Mouse (Mus musculus): ENCODE results near the gene Pcsk5.
"Not testable (repeated sequence)": the region's sequence is repeated elsewhere in the genome, so short reads cannot be mapped to it uniquely, and the experiment has no call there.

Pcsk5 gene

GRCm38 (mm10) chr19:17476021-17476420 is 361.4 kb downstream of the Pcsk5 start:
- no peak for DNase-seq (ENCODE audit: low spot score)

- not testable (repeated sequence) for DNase-seq (ENCODE audit: low spot score)
Measured at GRCm38 (mm10) chr19:17473138-17473537, 364.3 kb downstream of the Pcsk5 start.

DNA sequence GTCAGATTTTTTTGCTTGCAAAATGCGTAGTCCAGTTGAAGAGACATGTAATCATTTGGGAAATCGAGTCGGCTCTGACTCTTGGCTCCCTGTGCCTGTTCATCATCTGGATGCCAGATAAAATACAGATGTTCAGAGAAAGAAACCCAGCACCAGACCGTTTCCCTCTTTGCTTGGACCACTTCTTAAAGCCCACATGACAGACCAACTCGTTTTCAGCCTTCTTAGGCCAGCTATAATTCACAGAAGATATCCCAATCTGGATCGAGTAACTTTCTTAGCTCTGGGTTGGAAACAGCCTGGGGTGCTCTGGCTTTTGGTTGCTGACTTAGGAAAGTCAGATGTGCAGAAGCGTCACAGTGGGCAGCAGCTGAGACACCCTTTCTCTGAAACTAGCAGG is 365.6 kb downstream of the Pcsk5 start:
- DNase-seq (ENCODE audit: low spot score): no peak

DNA sequence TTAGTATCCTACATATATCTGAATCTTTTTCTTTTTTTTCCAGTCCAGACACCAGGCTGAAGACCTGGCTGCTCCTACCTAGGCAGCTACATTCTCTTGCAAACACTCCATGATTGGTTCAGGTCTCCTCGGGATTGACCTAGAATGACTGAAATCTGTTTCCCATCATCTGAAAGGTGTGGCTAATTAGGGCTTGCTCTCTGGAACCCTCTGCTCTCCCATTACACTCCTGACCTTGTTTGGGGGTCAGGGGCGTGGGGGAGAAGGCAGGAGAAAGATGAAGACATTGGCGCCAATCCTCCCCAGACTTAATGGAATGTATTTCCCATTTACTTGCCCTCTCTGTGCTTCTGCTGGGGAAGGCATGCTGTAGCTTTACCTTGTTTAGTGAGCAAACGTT is 366.2 kb downstream of the Pcsk5 start:
- no peak for DNase-seq (ENCODE audit: low spot score)

GRCm38 (mm10) chr19:17467556-17468211 is 369.7 kb downstream of the Pcsk5 start:
- DNase-seq (ENCODE audit: low spot score): no peak

DNA sequence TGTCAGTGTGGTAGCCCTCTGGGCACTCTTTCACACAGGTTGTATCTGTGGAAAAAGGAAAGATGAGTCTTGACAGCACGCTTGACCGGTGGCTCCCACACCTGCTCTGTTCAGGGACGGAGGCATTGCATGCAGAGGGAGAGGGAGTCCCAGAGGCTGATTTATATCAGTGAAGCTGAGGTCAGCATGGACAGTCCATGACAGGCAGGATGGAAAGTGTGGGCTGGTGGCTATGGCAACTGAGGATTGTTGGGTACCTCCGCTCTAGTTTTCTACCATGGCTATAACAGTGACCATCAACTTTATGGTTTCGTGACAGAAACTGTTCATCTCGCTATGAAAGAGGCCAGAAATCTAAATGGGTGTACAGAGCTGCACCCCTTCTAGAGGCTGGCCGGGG is 385.4 kb downstream of the Pcsk5 start:
- no peak for DNase-seq (ENCODE audit: low spot score)

DNA sequence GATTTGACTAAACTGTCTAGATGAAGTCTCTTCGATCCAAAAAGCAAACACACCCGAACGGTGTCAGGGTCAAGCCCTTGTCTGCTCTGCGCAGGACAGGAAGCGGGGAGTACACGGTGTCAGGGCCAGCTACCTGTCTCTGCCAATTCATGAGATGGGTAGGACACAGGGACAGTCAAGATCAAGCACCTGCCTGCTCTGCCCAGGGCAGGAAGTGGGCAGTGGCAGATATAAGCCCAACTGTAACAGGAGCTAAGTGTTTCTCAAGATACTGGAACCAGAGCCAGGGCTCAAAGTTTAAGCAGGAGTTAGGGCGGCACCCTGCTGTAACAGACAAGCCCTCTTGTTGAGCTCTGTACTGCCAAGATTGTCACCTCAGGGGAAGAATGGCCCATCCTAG is 393.9 kb downstream of the Pcsk5 start:
- DNase-seq (ENCODE audit: low spot score): no peak

DNA sequence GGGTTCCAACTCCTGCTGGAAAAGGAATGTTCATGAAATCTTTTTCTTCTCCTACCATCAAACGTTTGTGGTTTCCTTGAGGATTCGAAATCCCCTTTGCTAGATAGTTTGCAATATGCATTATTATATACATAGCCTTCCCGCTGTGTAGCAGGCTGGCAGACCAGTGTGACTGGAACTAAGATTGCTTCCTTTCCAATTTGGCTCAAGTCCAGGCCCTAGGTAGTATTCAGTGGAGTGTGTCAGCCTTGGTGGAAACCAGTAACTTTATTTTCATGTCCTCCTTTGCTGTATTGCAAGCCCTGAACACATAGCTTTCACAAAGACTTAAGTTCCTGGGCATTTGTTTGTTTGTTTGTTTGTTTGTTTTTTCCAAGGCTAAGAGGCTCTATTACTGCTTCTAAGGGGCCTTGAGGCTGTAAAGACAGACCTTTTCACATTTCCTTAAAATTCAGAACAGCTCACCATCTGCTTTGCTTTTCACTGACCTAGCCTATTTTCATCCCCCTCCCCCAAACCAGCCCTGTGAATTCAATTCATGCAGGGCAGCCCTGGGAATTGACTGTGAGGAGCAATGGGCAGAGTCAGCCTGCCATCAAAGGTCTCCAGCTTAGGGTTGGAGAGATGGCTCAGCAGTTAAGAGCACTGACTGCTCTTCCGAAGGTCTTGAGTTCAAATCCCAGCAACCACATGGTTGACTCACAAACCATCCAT is 397.8 kb downstream of the Pcsk5 start:
- no peak for DNase-seq (ENCODE audit: low spot score)

DNA sequence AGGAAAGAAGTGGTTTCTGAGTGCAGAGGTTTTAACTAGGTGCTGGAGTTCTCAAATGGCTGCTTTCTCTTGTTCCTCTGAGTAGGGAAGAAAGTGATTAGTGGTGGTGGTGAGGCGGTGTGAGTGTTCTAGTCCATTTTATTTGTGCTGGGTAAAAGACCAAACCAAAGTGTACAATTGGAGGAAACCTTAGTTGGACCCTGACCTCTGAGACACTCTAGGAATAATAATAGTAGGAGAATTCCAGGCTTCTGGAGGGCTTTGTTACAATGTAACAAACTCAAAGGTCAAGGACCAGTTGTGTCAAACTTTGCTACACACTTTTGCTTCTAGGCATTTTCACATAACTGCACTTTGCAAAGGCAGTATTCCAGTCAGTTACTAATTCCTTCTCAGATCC is 400.8 kb downstream of the Pcsk5 start:
- DNase-seq (ENCODE audit: low spot score): no peak

DNA sequence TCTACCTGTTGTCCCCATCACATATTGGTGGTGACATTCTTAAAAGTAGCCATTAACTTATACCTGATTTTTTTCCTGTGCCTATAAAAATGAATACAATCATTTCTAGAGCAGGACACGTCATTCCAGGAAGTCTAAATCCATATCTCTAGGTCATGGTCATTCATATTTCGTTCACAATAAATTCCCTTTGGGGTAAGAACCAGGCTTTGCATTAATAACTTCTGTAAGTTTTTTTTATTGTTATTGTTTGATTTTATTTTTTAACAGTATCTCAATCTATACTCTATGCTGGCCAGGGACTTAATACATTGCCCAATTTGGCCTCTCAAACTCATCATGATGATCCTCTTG is 408.9 kb downstream of the Pcsk5 start:
- DNase-seq (ENCODE audit: low spot score): no peak

DNA sequence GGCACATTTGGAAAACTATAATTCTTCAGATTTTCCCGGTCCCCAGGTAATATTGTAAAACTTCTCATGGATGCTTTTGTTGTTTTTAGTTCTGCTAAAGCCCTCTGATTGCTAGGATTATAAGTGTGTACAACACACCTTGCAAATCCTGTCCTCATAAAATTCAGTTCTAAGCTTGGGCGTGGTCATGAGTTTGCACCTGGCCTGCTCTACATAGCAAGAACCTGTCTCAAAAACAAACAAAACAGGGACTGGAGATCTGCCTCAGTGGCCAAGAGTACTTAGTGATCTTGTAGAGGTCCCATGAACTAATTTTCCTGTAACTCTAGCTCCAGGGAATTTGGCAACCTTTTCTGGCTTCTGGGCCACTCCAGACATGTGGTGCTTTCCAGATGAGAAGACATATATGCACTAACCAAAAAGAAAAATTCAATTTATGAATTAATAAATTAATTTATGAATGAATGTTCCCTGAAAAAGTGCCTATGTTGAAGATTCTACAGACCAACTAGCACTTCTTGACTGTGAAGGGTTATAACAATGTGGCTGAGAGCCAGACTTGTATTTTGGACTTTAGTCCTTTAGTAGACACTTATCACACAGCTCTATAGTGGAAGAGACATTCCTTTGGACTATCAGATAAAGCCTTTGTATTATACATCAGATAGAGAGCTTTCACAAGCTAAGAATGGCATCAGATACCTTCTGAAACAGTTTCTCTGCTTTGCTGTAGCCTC is 409.4 kb downstream of the Pcsk5 start:
- DNase-seq (ENCODE audit: low spot score): no peak

DNA sequence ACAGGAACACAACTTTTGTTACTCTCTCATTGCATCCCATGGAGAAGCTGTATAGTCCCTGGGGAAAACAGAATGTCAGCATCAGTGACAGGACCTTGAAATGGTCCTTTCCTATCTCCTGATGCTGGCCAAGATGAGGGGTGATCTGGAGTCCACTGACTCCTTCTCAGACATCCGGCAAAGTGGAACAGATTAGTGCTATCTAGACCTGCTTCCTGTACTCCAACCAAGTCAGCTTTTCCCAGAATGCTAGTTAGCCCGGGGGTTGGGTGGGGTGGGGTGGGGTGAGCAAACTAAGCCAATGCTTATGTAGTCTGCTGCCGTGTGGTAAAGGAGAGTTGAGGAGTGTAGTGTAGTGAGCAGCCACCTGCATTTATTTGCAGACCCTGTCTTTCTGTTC is 414.1 kb downstream of the Pcsk5 start:
- DNase-seq (ENCODE audit: low spot score): no peak

GRCm38 (mm10) chr19:17417855-17418254 is 419.6 kb downstream of the Pcsk5 start:
- DNase-seq (ENCODE audit: low spot score): no peak

- no peak for DNase-seq (ENCODE audit: low spot score)
Measured at GRCm38 (mm10) chr19:17412915-17413459, 424.4 kb downstream of the Pcsk5 start.

- DNase-seq (ENCODE audit: low spot score): peak; percentile 41
Measured at GRCm38 (mm10) chr19:17410465-17411065, 426.9 kb downstream of the Pcsk5 start.

DNA sequence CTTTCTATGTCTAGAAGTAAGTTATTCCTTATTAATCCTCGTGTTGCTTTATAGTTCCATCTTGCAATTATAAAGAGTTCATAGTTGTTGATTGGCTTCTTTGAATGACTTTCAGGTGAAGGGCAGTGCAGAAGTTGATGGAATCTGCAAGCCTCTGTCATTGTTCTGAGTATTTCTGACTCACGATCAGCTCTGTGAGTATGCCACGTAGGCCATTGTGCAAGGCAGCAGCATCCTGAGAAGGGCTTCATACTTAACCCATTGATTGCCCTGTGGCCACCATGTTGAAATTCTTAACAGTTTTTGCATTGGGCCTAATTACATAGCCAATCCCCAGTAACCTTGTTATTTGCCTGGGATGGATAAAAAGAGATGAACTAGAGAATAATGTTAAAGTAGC is 428.1 kb downstream of the Pcsk5 start:
- DNase-seq (ENCODE audit: low spot score): no peak

GRCm38 (mm10) chr19:17408591-17408990 is 428.8 kb downstream of the Pcsk5 start:
- DNase-seq (ENCODE audit: low spot score): no peak

DNA sequence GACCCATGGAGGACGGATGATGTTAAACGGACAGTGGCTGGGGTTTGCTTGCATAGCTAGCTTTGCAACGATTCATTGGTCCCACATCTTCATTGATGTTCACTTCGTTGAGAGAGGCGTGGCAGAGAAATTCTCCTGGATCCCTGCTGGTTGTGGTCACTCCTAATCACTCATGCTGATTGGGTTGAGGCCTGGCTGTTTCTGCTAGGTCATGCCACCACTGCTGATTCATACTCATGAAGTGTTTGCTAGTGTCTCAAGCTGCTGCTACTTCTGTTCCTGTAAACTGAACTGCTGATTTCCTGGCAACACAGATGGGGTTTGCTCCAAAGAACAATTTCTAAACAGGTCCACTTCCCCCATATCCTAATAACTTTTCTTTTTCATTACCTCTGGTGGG is 430.6 kb downstream of the Pcsk5 start:
- DNase-seq (ENCODE audit: low spot score): no peak

DNA sequence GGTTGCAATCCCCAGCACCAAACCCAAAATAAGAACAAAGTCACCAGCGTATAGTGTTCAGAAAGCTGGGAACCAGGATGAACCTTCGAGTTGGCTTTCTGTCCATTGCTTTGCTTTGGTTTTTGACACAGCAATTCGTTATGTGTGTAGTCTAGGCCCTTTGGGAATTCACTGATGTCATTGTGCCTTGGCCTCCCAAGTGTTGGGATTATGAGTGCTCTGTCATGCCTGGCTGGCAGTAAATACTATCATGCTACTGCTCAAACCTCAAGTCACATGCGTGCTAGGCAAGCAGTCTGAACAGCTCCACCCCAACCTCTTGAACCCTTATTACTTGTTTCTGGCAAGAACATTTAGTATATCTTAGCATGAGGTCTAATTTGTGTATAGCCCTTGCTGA is 434.3 kb downstream of the Pcsk5 start:
- no peak for DNase-seq (ENCODE audit: low spot score)

- DNase-seq (ENCODE audit: low spot score): no peak
Measured at GRCm38 (mm10) chr19:17400571-17400970, 436.9 kb downstream of the Pcsk5 start.

- DNase-seq (ENCODE audit: low spot score): no peak
Measured at GRCm38 (mm10) chr19:17399965-17400364, 437.5 kb downstream of the Pcsk5 start.

DNA sequence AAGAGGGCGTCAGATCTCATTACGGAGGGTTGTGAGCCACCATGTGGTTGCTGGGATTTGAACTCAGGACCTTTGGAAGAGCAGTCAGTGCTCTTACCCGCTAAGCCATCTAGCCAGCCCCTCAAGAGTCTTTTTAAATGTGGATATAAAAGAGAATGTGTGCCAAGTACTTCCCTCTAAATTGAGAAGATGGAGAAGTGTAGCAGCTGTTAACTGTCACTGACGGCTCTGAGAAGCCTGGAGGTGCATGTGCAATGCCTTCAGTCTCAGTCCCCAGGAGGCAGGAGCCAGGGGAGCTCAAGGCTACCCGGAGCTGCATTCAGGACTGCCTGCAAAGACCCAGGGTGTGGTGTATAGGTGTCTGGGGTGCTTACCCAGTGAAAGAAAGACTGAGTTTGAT is 439.5 kb downstream of the Pcsk5 start:
- DNase-seq (ENCODE audit: low spot score): no peak

DNA sequence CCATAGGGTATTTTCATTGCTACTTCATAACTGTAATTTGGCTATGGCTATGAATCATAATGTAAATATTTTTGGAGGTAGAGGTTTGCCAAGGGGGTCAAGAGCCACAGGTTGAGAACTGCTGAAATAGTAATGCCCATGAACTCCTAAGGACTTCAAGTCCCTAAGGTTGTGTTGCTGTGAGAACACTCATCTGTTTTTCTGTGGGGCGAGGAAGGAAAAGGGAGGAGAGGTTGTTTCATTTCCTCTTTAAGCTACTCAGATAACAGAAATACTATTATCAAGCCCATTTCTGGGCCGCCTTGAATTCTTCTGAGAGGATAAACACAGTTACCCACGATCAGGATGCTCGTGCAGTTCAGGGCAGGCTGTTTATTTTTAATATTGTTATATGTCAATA is 440.6 kb downstream of the Pcsk5 start:
- DNase-seq (ENCODE audit: low spot score): no peak

Data from c-Kit-positive CD71-positive TER-119-positive erythroid progenitor cells, embryonic 14.5 days (primary cell).